9 mouse cellular contexts compared by ENCODE assay signal in the genomic region with DNA sequence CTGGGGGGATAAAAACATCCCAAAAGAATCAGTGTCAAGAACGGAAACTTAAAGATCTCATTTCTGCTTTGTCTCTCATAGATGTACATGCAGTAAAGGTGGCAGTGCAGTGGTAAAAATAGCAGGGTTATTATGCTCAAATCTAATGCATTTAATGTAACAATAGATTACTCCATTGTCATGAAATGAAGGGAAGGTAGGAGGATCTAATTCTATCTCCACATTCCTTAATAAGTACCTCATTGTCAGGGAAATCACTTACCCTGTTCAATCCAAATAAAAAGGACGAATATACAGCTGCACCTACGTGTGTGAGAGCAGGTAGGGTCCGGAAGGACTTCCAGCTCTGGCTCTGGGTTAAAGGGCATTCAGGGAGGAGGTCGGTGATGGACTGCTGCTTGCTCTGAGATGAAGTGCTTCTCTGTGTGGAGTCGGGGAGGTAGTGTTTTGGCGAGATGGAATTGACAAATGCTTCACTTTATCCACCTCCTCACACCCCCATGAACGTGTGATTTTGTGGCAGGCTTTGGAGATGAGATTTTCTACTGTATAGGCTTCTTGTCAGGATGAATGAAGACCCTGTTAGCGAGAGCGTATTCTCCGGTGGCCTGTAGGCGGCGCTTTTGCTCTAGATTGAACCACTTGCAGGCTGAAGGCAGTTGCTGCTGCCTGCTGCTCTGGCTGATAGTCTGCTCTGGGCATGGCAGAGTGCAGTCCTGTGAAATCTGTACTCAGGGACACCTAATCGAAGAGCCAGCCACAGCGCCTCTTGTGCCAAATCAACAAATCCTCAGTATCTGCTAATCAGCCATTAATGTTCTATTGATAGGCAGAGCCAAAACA.
A peak's percentile ranks its signal among the peaks of the same experiment; 100 is the strongest.
DNase-seq lines count a peak whose midpoint lies in the region; ATAC-seq and TF ChIP-seq lines count a peak whose summit lies in the region.
"Had no signal": no experiment of that assay in that cellular context is flagged by ENCODE, and none has a peak within 500 bp of the region (broad histone marks: within the 10 kb centered on the region; RNA-seq: fewer than 3 reads in every experiment).

No protein-coding gene starts in this region.

- no peaks in the 10 kb centered on the region for H3K27me3 ChIP-seq in forebrain, embryonic 13.5 days
- H3K27me3 ChIP-seq in kidney, adult 2 months (replicated peaks; ENCODE audit: control insufficient read depth, insufficient read depth, low read length) = no peaks in the 10 kb centered on the region
- H3K27me3 ChIP-seq: limb, embryonic 15.5 days had no signal

- intact Hi-C loops in left cerebral cortex, postnatal 25 days (cut with DNase I) = loop anchor here (10.0 kb wide), 1 partner anchor 668 kb away; the partner anchor contains the start of gene Lsamp

- DNase-seq in kidney, adult 18-20 months = peak; percentile 15
- DNase-seq in kidney, adult 11 months = no peak
- DNase-seq in brain, embryonic 18.5 days (ENCODE audit: low read depth, low spot score) = peak; percentile 77
- DNase-seq in kidney, adult 2 months = peak; percentile 22
- DNase-seq in left cerebral cortex, postnatal 25 days (ENCODE audit: low spot score in 2 of 2) = peak; percentile 83 to 89
- peak; percentile 62 for DNase-seq in ovary, adult 18-20 months (ENCODE audit: low spot score)
- DNase-seq in thymus, postnatal 0 days (ENCODE audit: low spot score) = no peak

- H3K4me1 ChIP-seq in forebrain, embryonic 13.5 days = no peaks in the 10 kb centered on the region
- H3K4me1 ChIP-seq in kidney, adult 2 months (ENCODE audit: control insufficient read depth, insufficient read depth, low read length) = no peaks in the 10 kb centered on the region
- H3K4me1 ChIP-seq: limb, embryonic 15.5 days had no signal

- no peak for TF ChIP-seq POLR2A in kidney, adult 2 months (IDR thresholded peaks at IDR 0.05; ENCODE audit: low read depth, low read length)

- peak; percentile 95 for ATAC-seq in forebrain, embryonic 13.5 days

- no peak overlapping the region for H3K4me2 ChIP-seq in forebrain, embryonic 13.5 days
- H3K4me2 ChIP-seq: limb, embryonic 15.5 days had no signal

- WGBS in forebrain, embryonic 13.5 days = 21% methylated on average over 15 of the region's 15 CpGs
- 24% methylated on average over 15 of the region's 15 CpGs for WGBS in kidney, adult 2 months

- H3K9ac ChIP-seq in forebrain, embryonic 13.5 days = no peak overlapping the region
- H3K9ac ChIP-seq: limb, embryonic 15.5 days had no signal

- no peak; the same call in 1 of the 2 replicates for TF ChIP-seq CTCF in kidney, adult 2 months (conservative IDR thresholded peaks at IDR 0.05; ENCODE audit: insufficient read depth, insufficient read length, low read depth, low read length)

- H3K4me3 ChIP-seq in forebrain, embryonic 13.5 days = no peak overlapping the region
- H3K4me3 ChIP-seq in kidney, adult 2 months (ENCODE audit: insufficient read depth, low read depth, low read length) = no peak overlapping the region
- H3K4me3 ChIP-seq: limb, embryonic 15.5 days had no signal

- H3K36me3 ChIP-seq in forebrain, embryonic 13.5 days (ENCODE audit: poor library complexity, severe bottlenecking) = no peaks in the 10 kb centered on the region
- H3K36me3 ChIP-seq in kidney, adult 2 months (ENCODE audit: control insufficient read depth, insufficient read depth, low read length) = no peaks in the 10 kb centered on the region
- H3K36me3 ChIP-seq: limb, embryonic 15.5 days had no signal

- no peaks in the 10 kb centered on the region for H3K9me3 ChIP-seq in forebrain, embryonic 13.5 days (replicated peaks)
- H3K9me3 ChIP-seq: limb, embryonic 15.5 days had no signal

- no peak overlapping the region for H3K27ac ChIP-seq in forebrain, embryonic 13.5 days
- no peak overlapping the region for H3K27ac ChIP-seq in kidney, adult 2 months (ENCODE audit: insufficient read depth, low read depth, low read length)
- H3K27ac ChIP-seq: limb, embryonic 15.5 days had no signal

Comparison
In these comparisons a context has a peak if more than half of its experiments do, and no peak if none do; other contexts are left out.
1. DNase-seq: peak in kidney, adult 18-20 months (single experiment), brain, embryonic 18.5 days (single experiment), kidney, adult 2 months (single experiment), left cerebral cortex, postnatal 25 days (2 of 2) and ovary, adult 18-20 months (single experiment); none in kidney, adult 11 months (single experiment) and thymus, postnatal 0 days (single experiment).